Mouse (Mus musculus) testis, adult 10 weeks (tissue): Measurements from ENCODE around the gene Tas2r118. TPM values are rescaled to one million over a fixed set of nuclear protein-coding genes. Genes with fewer than 3 reads are reported as not detected.

Experiments used
- polyA plus RNA-seq: library from polyadenylated mRNA; stranded (reverse); fragments of 350-450 nt; fragmentation: Illumina TruSeq; extraction: RNeasy Lipid Tissue Mini Kit (QIAGEN cat#74804); gene quantifications from one replicate; pipeline ENCODE4 v1.2.3, GENCODE M21; 2014; ENCODE audit warnings: low read depth, low replicate concordance

Gene Tas2r118
- not detected for polyA plus RNA-seq

DNA sequence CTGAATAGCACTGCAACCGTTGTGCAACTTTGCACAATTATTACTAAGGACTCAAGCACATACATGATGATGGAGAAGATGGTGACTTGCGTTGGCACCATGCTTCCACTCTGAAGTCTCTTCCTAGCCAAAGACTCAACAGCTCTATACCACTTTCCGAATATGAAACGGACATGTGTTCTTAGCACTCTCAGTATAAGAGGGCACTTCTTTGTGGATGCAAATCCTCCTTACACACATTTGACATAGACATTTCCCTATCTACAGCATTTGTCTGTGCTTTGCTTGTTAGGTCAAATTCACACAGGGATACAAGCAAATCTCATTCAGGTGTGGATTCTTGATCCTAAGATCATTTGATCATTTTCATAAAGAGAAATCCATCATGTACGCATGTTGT lies at the start of gene Tas2r118:
TSS of gene Tas2r118 (minus strand) at position 101 of the 400 bp plus-strand sequence.

Other genes with a start within 250 kb of the Tas2r118 start
- gene Cadps2, start 130.6 kb downstream of the Tas2r118 start, polyA plus RNA-seq, result 2.5 TPM
- gene Slc13a1, start 198.0 kb upstream of the Tas2r118 start, polyA plus RNA-seq, result 0.17 TPM